Comparison of ENCODE assay signal across 8 mouse cellular contexts in genomic region chr17:20946026-20946565, GRCm38 (mm10). TPM values are rescaled to one million over a fixed set of nuclear protein-coding genes. Genes with fewer than 3 reads are reported as not detected.
DNase-seq lines count a peak whose midpoint lies in the region; ATAC-seq and TF ChIP-seq lines count a peak whose summit lies in the region.

No protein-coding gene starts in this region.

- H3K27me3 ChIP-seq in liver, adult 2 months (ENCODE audit: control insufficient read depth, insufficient read depth, low read length), result no peaks in the 10 kb centered on the region
- H3K27me3 ChIP-seq in forebrain, embryonic 12.5 days, result no peaks in the 10 kb centered on the region
- no peaks in the 10 kb centered on the region for H3K27me3 ChIP-seq in midbrain, embryonic 14.5 days (ENCODE audit: control insufficient read depth, insufficient read depth, low read length)

- peak overlapping the region; percentile 81 for H3K9ac ChIP-seq in liver, adult 2 months (ENCODE audit: low read depth, low read length)
- peak overlapping the region; percentile 81 for H3K9ac ChIP-seq in forebrain, embryonic 12.5 days
- peak overlapping the region; percentile 89 for H3K9ac ChIP-seq in midbrain, embryonic 14.5 days (replicated peaks; ENCODE audit: low read length)

- no peak for ATAC-seq in forebrain, embryonic 12.5 days (ENCODE audit: low FRiP score)
- ATAC-seq in midbrain, embryonic 14.5 days (ENCODE audit: low FRiP score, low TSS enrichment), result no peak

- WGBS in liver, adult 2 months, result under 1% methylated on average over 13 of the region's 13 CpGs
- WGBS in forebrain, embryonic 12.5 days, result under 1% methylated on average over 13 of the region's 13 CpGs
- 1% methylated on average over 13 of the region's 13 CpGs for WGBS in midbrain, embryonic 14.5 days

- peaks cover 22% of the 10 kb centered on the region; the same call in 1 of the 2 replicates for H3K79me2 ChIP-seq in liver, adult 2 months (ENCODE audit: control insufficient read depth, insufficient read depth, low read length)

- peak overlapping the region; percentile 76 for H3K4me3 ChIP-seq in liver, adult 2 months (ENCODE audit: insufficient read depth, low read depth, low read length)
- H3K4me3 ChIP-seq in forebrain, embryonic 12.5 days (replicated peaks), result peak overlapping the region; percentile 68
- H3K4me3 ChIP-seq in midbrain, embryonic 14.5 days (replicated peaks; ENCODE audit: low read depth, low read length), result peak overlapping the region; percentile 78

- no peak for TF ChIP-seq CTCF in liver, adult 2 months (IDR thresholded peaks at IDR 0.05; ENCODE audit: low read depth, low read length)

- TF ChIP-seq POLR2A in liver, adult 2 months (IDR thresholded peaks at IDR 0.05; ENCODE audit: extremely low read depth, insufficient read depth, low read length), result no peak

- DNase-seq in liver, adult 2 months (ENCODE audit: extremely low read depth, low read depth, low spot score), result peak; percentile 17
- DNase-seq in liver, result no peak
- DNase-seq in R1 (ENCODE audit: low read depth, low spot score), result peak; percentile 19
- peak; percentile 26 for DNase-seq in kidney, adult 9 months
- DNase-seq in midbrain, embryonic 14.5 days, result no peak
- no peak for DNase-seq in ovary, postnatal 14 days (ENCODE audit: low spot score)
- no peak for DNase-seq in frontal cortex, postnatal 25 days (ENCODE audit: low spot score in 2 of 2)

- no peaks in the 10 kb centered on the region for H3K9me3 ChIP-seq in forebrain, embryonic 12.5 days
- H3K9me3 ChIP-seq in midbrain, embryonic 14.5 days (ENCODE audit: control insufficient read depth, low read length), result no peaks in the 10 kb centered on the region

- H3K36me3 ChIP-seq in liver, adult 2 months (ENCODE audit: control insufficient read depth, insufficient read depth, low read length), result peaks cover 2% of the 10 kb centered on the region; the same call in 1 of the 2 replicates
- H3K36me3 ChIP-seq in forebrain, embryonic 12.5 days (replicated peaks), result peaks cover under 1% of the 10 kb centered on the region; the same call in 1 of the 2 replicates
- H3K36me3 ChIP-seq in midbrain, embryonic 14.5 days (ENCODE audit: control insufficient read depth, insufficient read depth, low read length), result 0 out of 2 replicates have a peak, but pooled peaks cover under 1% of the 10 kb centered on the region

- H3K4me2 ChIP-seq in forebrain, embryonic 12.5 days, result peak overlapping the region; percentile 78
- peak overlapping the region; percentile 85 for H3K4me2 ChIP-seq in midbrain, embryonic 14.5 days (ENCODE audit: low read length)

- peaks cover 7% of the 10 kb centered on the region for H3K4me1 ChIP-seq in liver, adult 2 months (ENCODE audit: control insufficient read depth, insufficient read depth, low read length)
- peaks cover 41% of the 10 kb centered on the region for H3K4me1 ChIP-seq in forebrain, embryonic 12.5 days
- H3K4me1 ChIP-seq in midbrain, embryonic 14.5 days (ENCODE audit: control insufficient read depth, insufficient read depth, low read length), result peaks cover 28% of the 10 kb centered on the region

- H3K27ac ChIP-seq in liver, adult 2 months (replicated peaks; ENCODE audit: insufficient read depth, low read depth, low read length), result peak overlapping the region; percentile 47; the same call in 1 of the 2 replicates
- peak overlapping the region; percentile 97 for H3K27ac ChIP-seq in forebrain, embryonic 12.5 days
- peak overlapping the region; percentile 98 for H3K27ac ChIP-seq in midbrain, embryonic 14.5 days (replicated peaks; ENCODE audit: low read depth, low read length)

RNA-seq across cellular contexts. Expression of gene Ppp2r1a, which starts 1.0 kb away (rescaled TPM):
- total RNA-seq in liver, adult 2 months (2014; rRNA removed), result 31.1 and 40.5 TPM in 2 replicates
- polyA plus RNA-seq in liver, adult 2 months (2012; rRNA removed), result 62.9 and 70.2 TPM in 2 replicates
- polyA plus RNA-seq in forebrain, embryonic 12.5 days (2016; fragmentation: Nextera tagmentation; extraction: Ambion mirVana), result 482 and 503 TPM in 2 replicates
- 739 and 756 TPM in 2 replicates for polyA plus RNA-seq in midbrain, embryonic 14.5 days (2014; fragmentation: Nextera tagmentation; extraction: Ambion mirVana)

RNA-seq across cellular contexts. Expression of gene Vmn1r232, which starts 26.6 kb away (rescaled TPM):
- total RNA-seq in liver, adult 2 months (2014; rRNA removed), result not detected in 2 replicates
- polyA plus RNA-seq in liver, adult 2 months (2012; rRNA removed), result not detected in 2 replicates
- not detected in 2 replicates for polyA plus RNA-seq in forebrain, embryonic 12.5 days (2016; fragmentation: Nextera tagmentation; extraction: Ambion mirVana)
- not detected in 2 replicates for polyA plus RNA-seq in midbrain, embryonic 14.5 days (2014; fragmentation: Nextera tagmentation; extraction: Ambion mirVana)

RNA-seq across cellular contexts. Expression of gene Vmn1r231, which starts 41.2 kb away (rescaled TPM):
- not detected in 2 replicates for total RNA-seq in liver, adult 2 months (2014; rRNA removed)
- polyA plus RNA-seq in liver, adult 2 months (2012; rRNA removed), result not detected in 2 replicates
- not detected in 2 replicates for polyA plus RNA-seq in forebrain, embryonic 12.5 days (2016; fragmentation: Nextera tagmentation; extraction: Ambion mirVana)
- not detected in 2 replicates for polyA plus RNA-seq in midbrain, embryonic 14.5 days (2014; fragmentation: Nextera tagmentation; extraction: Ambion mirVana)

RNA-seq across cellular contexts. Expression of gene Vmn1r233, which starts 50.2 kb away (rescaled TPM):
- not detected in 2 replicates for total RNA-seq in liver, adult 2 months (2014; rRNA removed)
- polyA plus RNA-seq in liver, adult 2 months (2012; rRNA removed), result not detected in 2 replicates
- not detected in 2 replicates for polyA plus RNA-seq in forebrain, embryonic 12.5 days (2016; fragmentation: Nextera tagmentation; extraction: Ambion mirVana)
- polyA plus RNA-seq in midbrain, embryonic 14.5 days (2014; fragmentation: Nextera tagmentation; extraction: Ambion mirVana), result not detected in 2 replicates

Comparison
In these comparisons a context has a peak if more than half of its experiments do, and no peak if none do; other contexts are left out.
1. DNase-seq: peak in liver, adult 2 months (single experiment), R1 (single experiment) and kidney, adult 9 months (single experiment); none in liver (single experiment), midbrain, embryonic 14.5 days (single experiment), ovary, postnatal 14 days (single experiment) and frontal cortex, postnatal 25 days (0 of 2).
2. H3K27ac ChIP-seq: peak in every context shown above with its lines; median percentile 98 in midbrain, embryonic 14.5 days; 97 in forebrain, embryonic 12.5 days; 47 in liver, adult 2 months.
3. Peak in every context shown above with its lines, with median percentiles within 50 percentile points of each other: H3K4me3 ChIP-seq and H3K9ac ChIP-seq.